Mouse (Mus musculus) hindbrain, embryonic 10.5 days (tissue): Measurements from ENCODE around the gene Npas2. TPM values are rescaled to one million over a fixed set of nuclear protein-coding genes. Genes with fewer than 3 reads are reported as not detected.

Experiments used
- DNase-seq: peaks from one replicate; pipeline ENCODE4 v3.0.0-alpha.2; 2017; ENCODE audit warnings: low spot score
- H3K27ac ChIP-seq: fragments of 300-500 bp; sonication (generic); 2 replicates; pipeline ENCODE4 v1.5.1; 2016; ENCODE audit warnings: mild to moderate bottlenecking, moderate library complexity
- H3K27me3 ChIP-seq: fragments of 300-500 bp; sonication (generic); 2 replicates; pipeline ENCODE4 v1.6.1; 2016; ENCODE audit warnings: mild to moderate bottlenecking; ENCODE audit not compliant: poor library complexity, insufficient read depth, severe bottlenecking
- H3K36me3 ChIP-seq: fragments of 300-500 bp; sonication (generic); 2 replicates; pipeline ENCODE4 v1.6.1; 2016; ENCODE audit warnings: mild to moderate bottlenecking, moderate library complexity
- H3K4me1 ChIP-seq: fragments of 300-500 bp; sonication (generic); replicated peaks from 2 replicates; pipeline ENCODE4 v1.6.1; 2016; ENCODE audit warnings: mild to moderate bottlenecking
- H3K4me3 ChIP-seq: fragments of 300-500 bp; sonication (generic); 2 replicates; pipeline ENCODE4 v1.5.1; 2016; ENCODE audit warnings: mild to moderate bottlenecking, moderate library complexity
- H3K9me3 ChIP-seq: fragments of 300-500 bp; sonication (generic); 2 replicates; pipeline ENCODE4 v1.6.1; 2016; ENCODE audit warnings: mild to moderate bottlenecking, moderate library complexity
- WGBS: fragments of 180-500 bp; shearing (Covaris S2); methylation state at CpG from one replicate; pipeline ENCODE4 v1.1.7; 2016; 5-methylcytosine and 5-hydroxymethylcytosine counted together
- polyA plus RNA-seq: library from polyadenylated mRNA; unstranded; fragments of >200 nt; fragmentation: Nextera tagmentation; extraction: Ambion mirVana; gene quantifications from 2 replicates; pipeline ENCODE4 v1.2.1, GENCODE M21; 2016

Npas2 gene
- polyA plus RNA-seq, 1 experiment from 2014 or later = 0.21 TPM

DNA sequence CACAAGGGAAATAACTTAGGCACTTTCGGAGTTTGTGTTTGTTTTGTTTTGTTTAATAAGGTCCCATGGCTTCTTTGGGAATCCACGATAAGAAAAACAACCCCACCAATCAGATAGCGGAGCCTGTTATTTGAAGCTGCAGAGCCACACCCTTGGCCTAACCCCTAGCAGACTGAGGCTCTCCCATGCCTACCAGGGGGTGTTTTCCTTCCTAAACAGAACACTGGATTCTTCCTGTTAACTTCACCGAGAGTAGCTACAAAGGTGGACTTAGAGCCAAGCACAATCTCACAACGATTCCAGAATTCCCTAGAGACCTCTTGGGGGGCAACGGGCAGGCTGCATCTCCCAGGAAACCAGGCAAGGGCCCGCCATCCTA lies 169.0 kb downstream of the Npas2 start:
- H3K4me1 ChIP-seq = peaks cover 17% of the 10 kb centered on the region
- H3K36me3 ChIP-seq = no peaks in the 10 kb centered on the region
- DNase-seq = no peak
- H3K27ac ChIP-seq = no peak overlapping the region
- no peaks in the 10 kb centered on the region for H3K27me3 ChIP-seq
- 0 out of 2 replicates have a peak, but pooled peaks cover 2% of the 10 kb centered on the region for H3K9me3 ChIP-seq
- H3K4me3 ChIP-seq = no peak overlapping the region
- 55% methylated on average over 7 of the region's 7 CpGs for WGBS

DNA sequence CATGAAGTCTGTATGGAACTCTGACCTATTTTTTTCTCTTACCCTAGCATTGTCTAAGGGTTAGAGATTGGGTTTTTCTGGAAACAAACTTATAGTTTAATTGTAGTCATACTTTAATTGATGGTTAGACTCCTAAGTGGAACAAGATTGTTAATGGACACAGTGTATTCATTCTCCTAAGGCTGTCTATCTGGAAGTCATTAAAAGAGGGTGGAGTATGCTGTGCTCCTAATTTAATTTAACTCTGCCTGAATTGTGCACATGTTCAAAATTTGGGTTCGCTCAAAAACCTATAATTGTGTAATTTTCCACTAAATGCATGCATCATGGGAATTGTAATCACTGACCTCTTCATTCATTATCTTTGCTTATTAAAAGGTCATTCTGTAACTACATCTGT lies 172.0 kb downstream of the Npas2 start:
- H3K4me3 ChIP-seq = no peak overlapping the region
- H3K4me1 ChIP-seq = peaks cover 29% of the 10 kb centered on the region
- DNase-seq = no peak
- no peaks in the 10 kb centered on the region for H3K9me3 ChIP-seq
- peaks cover 17% of the 10 kb centered on the region for H3K36me3 ChIP-seq
- no peak overlapping the region for H3K27ac ChIP-seq
- 84% methylated on average over 1 of the region's 1 CpGs for WGBS
- H3K27me3 ChIP-seq = no peaks in the 10 kb centered on the region

DNA sequence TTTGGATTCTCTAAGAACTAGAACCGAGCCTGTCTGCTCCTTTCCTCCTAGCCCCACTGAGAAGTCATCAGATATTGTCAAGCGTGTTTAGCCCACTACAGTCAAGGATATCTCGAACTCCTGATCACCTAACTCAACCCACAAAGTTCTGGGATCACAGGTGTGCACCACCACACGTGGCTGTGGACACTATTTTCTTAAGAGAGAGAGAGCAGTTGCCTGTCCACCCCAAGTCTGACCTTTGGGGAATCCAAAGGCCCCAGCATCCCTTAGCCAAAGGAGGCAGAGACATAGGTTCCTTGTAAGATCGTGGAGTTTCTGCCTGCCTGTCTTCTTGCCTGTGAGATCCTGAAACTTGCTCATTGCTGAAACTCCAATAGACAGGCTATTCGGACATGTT lies 173.5 kb downstream of the Npas2 start:
- WGBS = 29% methylated on average over 6 of the region's 6 CpGs

DNA sequence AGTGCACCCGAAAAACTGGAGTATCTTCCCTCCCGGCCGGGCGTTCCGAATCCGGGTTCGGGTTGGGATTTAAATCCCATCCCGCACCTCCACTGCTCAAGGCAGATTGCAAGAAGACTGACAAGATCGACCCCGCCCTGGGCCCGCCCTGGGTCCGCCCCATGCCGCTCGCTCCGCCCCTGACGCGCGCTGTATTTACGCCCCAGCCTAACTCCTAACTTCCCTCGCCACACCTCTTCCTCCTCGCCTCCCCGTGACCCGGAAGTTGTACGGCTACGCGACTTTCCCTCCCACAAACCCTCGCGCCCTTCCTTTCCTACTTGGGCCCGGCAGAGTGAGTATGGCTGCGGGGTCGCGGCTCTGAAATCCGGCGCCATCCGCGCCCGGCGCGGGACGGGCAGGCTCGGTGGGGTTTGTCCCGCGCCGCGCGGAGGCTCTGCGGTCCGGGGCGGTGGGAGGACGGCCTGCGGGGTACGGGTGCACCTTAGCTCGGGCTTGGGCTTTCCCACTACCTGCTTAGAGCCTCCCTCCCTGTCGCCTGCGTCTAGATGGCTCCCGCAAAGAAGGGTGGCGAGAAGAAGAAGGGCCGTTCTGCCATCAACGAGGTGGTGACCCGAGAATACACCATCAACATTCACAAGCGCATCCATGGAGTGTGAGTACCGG lies 174.2 kb downstream of the Npas2 start, which contains the start of gene Rpl31:
Gene Rpl31, plus strand, starts transcription at position 242 of the 666 bp plus-strand sequence.
- H3K9me3 ChIP-seq = no peaks in the 10 kb centered on the region
- peaks cover 20% of the 10 kb centered on the region for H3K4me1 ChIP-seq
- DNase-seq = peak; percentile 97
- H3K27me3 ChIP-seq = no peaks in the 10 kb centered on the region
- WGBS = under 1% methylated on average over 62 of the region's 62 CpGs
- peak within 1 kb of the TSS; percentile 98 for H3K4me3 ChIP-seq
- peaks cover 39% of the 10 kb centered on the region for H3K36me3 ChIP-seq
- peak within 1 kb of the TSS; percentile 97 for H3K27ac ChIP-seq

More for the DNA sequence above, 173.5 kb downstream of the Npas2 start:
- H3K4me1 ChIP-seq = peaks cover 22% of the 10 kb centered on the region
- peak overlapping the region; percentile 97 for H3K27ac ChIP-seq
- H3K9me3 ChIP-seq = no peaks in the 10 kb centered on the region
- DNase-seq = no peak
- no peaks in the 10 kb centered on the region for H3K27me3 ChIP-seq
- peaks cover 32% of the 10 kb centered on the region for H3K36me3 ChIP-seq
- peak overlapping the region; percentile 98 for H3K4me3 ChIP-seq

DNA sequence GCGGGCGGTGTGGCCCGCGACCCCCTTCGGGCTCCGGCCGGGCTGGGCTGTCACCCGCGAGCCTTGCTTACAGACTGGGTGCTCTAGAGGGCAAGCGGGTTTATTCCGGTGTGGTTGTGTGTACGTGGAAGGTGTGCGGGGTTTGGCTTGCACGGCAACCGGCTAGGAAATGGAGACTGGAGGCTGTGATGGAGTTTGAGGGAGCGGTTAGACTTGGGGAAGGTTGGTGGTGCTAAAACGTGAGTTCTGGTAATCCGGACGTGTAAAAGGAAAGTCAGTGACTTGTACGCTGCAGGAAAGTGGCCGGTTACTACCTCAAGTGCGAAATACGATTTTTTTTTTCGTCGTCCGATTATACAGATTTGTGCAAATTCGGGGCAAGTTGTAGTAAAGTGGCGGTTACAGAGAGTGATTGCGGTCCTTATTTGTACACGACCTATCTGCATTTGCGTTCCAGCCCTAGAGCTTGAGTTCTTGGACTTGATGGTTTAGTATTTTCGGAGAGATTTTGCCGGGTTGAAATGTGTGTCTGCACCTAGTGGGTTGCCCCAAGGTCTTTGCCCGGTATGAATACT lies 174.8 kb downstream of the Npas2 start:
- H3K36me3 ChIP-seq = peaks cover 45% of the 10 kb centered on the region
- no peaks in the 10 kb centered on the region for H3K27me3 ChIP-seq
- H3K27ac ChIP-seq = peak overlapping the region; percentile 97
- H3K4me3 ChIP-seq = peak overlapping the region; percentile 98
- WGBS = under 1% methylated on average over 34 of the region's 34 CpGs
- H3K9me3 ChIP-seq = no peaks in the 10 kb centered on the region
- no peak for DNase-seq
- H3K4me1 ChIP-seq = peaks cover 20% of the 10 kb centered on the region

DNA sequence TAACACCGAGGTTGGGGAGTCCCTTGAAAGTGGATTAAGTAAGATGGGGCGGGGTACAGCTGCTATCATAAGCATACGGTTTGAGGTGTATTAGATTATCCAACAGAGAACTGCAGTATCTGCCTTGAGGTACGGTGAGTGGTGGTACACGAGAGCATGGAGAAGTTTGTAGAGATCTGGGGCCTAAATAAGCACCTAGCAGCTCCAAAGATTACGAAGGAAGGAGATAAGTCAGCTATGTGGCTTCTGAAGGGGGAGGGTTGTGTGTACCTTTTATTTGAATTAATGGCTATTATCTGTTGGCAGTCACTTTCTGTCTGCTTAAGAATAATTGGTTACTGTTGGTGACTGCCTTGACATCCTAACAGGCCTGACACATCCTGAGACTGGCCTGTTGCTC lies 176.9 kb downstream of the Npas2 start:
- H3K4me1 ChIP-seq = peaks cover 20% of the 10 kb centered on the region
- H3K9me3 ChIP-seq = no peaks in the 10 kb centered on the region
- DNase-seq = no peak
- H3K36me3 ChIP-seq = peaks cover 60% of the 10 kb centered on the region
- no peak overlapping the region for H3K27ac ChIP-seq
- H3K4me3 ChIP-seq = no peak overlapping the region
- no peaks in the 10 kb centered on the region for H3K27me3 ChIP-seq
- WGBS = 93% methylated on average over 6 of the region's 6 CpGs

DNA sequence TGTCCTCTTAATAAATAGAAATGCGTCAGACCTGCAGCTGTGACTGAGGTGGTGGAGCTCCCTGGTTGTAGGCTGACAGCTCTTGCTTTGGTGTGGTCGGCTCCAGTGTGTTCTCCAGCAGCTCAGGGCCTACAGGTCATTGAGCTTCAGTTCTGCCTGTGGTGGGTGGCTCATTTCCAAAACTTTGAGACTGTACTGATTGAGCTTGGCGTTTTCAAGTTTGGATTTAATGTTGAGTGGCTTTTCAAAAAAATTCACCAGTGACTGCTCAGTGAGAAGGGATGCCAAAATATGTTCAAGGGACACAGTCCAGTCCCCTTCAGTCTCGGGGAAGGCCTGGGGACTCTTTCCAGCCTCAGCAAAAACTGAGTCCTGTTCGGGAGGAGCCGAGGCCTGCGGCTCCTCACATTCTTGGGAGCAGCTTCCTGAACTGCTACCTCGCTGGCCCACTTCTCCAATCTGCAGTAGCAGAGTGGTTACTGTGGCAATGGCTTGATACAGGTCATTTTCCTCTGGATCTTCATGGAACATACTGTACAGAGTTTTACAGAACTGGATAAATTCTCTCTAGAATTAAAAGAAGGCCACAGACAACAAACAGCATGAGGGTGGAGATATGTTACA lies 178.8 kb downstream of the Npas2 start:
- Histone ChIP-seq H3K27ac (no peak overlapping the region), H3K36me3 (peaks cover 74% of the 10 kb centered on the region), H3K4me3 (no peak overlapping the region), H3K4me1 (peaks cover 12% of the 10 kb centered on the region), H3K9me3 (no peaks in the 10 kb centered on the region), H3K27me3 (no peaks in the 10 kb centered on the region)
- WGBS = 89% methylated on average over 8 of the region's 8 CpGs
- DNase-seq = no peak

DNA sequence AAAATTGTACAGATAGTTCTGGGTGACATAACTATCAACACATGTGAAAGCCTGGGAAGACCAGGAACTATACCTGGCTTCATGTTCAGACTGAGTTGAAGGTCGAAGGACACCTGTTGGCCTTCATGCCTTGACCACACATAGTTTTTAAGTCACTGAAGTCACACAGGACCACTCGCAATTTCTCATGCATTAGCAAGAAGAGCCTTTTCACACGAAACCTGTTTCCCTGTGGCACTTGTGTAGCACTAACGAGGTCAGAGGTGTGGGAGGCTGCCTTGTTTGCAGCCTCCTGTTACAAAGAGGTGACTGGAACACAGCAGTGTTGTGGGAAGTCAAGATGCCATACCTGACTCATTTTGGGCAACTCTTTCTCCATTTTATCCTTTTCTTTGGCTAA lies 179.8 kb downstream of the Npas2 start:
- peaks cover 84% of the 10 kb centered on the region for H3K36me3 ChIP-seq
- no peak for DNase-seq

DNA sequence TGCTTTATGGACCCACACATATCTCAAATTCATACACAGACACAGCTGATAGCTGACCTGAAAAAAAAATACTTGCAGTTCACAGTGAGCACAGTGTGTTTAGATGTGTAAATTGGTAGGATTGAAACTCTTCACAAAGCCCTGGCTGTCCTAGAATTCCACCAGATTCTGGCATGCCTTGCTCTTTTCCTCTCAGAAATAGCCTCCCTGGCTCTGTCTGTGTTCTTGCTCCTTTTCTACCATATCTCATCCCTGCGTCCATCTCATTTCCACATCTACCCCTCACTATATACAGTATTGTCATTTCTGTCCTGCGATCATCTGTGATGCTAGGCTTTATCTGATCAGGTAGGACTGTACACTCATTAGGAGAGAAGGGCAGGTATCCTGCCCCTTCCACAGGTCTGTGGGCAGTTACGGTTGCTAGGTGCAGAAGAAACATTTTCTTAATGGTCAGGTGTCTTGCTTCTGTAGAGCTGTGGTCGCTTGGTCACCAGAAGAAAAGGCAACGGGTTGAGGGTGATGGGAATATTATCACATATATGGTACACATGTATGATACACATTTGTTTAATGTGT lies 180.8 kb downstream of the Npas2 start:
- no peak for DNase-seq
- Histone ChIP-seq H3K36me3 (peaks cover 79% of the 10 kb centered on the region), H3K4me3 (no peak overlapping the region), H3K4me1 (peaks cover 5% of the 10 kb centered on the region), H3K27ac (no peak overlapping the region), H3K9me3 (no peaks in the 10 kb centered on the region), H3K27me3 (no peaks in the 10 kb centered on the region)
- 92% methylated on average over 5 of the region's 5 CpGs for WGBS

More for the DNA sequence above, 179.8 kb downstream of the Npas2 start:
- Histone ChIP-seq H3K27ac (no peak overlapping the region), H3K9me3 (no peaks in the 10 kb centered on the region), H3K4me3 (no peak overlapping the region), H3K4me1 (peaks cover 12% of the 10 kb centered on the region), H3K27me3 (no peaks in the 10 kb centered on the region)
- 77% methylated on average over 4 of the region's 4 CpGs for WGBS

DNA sequence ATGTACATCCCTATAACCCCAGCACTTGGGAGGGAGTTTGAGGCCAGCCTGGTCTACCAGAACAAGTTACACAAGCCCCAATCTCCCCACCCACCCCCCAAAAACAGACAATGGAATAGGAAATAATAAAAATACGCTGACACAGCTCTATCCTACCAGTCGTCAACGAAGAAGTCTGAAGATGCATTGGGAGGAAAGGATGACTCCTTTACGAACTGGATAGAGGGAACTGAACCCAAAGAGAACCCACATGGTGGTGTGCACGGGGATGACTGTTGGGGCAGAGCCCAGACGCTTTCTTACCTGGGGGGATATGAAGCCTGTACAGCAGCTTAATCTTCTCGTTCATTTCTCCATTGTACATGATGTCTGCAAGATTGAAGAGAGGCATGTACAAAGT lies 182.6 kb downstream of the Npas2 start:
- H3K27me3 ChIP-seq = no peaks in the 10 kb centered on the region
- 92% methylated on average over 7 of the region's 7 CpGs for WGBS
- no peaks in the 10 kb centered on the region for H3K4me1 ChIP-seq
- H3K9me3 ChIP-seq = no peaks in the 10 kb centered on the region
- H3K36me3 ChIP-seq = peaks cover 61% of the 10 kb centered on the region
- no peak for DNase-seq
- H3K4me3 ChIP-seq = no peak overlapping the region
- no peak overlapping the region for H3K27ac ChIP-seq

DNA sequence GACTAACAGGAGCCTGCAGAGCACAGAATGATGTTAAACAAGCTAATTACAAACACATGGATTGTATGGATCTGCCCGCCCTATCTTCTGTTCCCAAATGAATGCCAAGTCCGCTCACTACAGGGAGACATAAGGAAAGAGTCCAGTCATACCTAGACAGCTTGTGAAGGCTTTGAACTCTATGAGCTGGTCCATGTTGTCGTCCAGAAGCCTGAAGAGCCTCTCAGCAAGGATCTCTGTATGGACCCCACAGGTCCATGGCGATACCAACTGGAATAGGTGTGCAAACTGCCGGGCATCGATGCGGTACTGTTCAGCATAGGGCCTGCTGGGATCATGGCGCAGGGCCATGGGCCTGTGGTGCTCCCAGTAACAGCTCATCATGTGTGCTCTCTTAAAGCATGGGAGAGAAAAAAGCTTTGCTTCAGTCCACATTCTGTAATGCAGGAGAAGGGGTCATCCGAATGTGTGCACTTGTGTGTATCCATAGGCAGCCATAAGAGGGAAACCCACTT lies 183.3 kb downstream of the Npas2 start:
- WGBS = 95% methylated on average over 9 of the region's 9 CpGs
- Histone ChIP-seq H3K9me3 (no peaks in the 10 kb centered on the region), H3K27me3 (no peaks in the 10 kb centered on the region), H3K4me1 (no peaks in the 10 kb centered on the region), H3K36me3 (peaks cover 54% of the 10 kb centered on the region), H3K27ac (no peak overlapping the region), H3K4me3 (no peak overlapping the region)
- no peak for DNase-seq

DNA sequence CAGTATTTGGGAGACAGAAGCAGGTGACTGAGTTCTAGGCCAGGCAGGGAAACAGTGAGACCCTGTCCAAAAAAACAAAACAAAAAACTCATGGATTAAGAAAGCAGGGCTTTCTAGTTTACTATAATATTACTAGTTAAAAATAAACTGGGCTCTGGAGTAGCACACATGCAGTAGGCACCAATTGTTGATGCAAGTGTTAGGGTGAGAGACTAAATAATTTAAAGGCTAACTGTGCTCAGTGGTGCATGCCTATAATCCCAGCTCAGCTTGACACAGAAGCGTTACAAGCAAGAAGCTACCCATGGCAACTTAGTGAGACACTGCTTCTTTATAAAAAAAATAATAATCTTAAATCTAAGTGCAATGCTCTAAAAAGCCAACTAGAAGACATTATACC lies 185.0 kb downstream of the Npas2 start:
- H3K36me3 ChIP-seq = peaks cover 37% of the 10 kb centered on the region
- H3K4me1 ChIP-seq = no peaks in the 10 kb centered on the region
- WGBS = 69% methylated on average over 1 of the region's 1 CpGs
- no peak for DNase-seq
- H3K27me3 ChIP-seq = no peaks in the 10 kb centered on the region
- no peak overlapping the region for H3K4me3 ChIP-seq
- no peak overlapping the region for H3K27ac ChIP-seq
- no peaks in the 10 kb centered on the region for H3K9me3 ChIP-seq

DNA sequence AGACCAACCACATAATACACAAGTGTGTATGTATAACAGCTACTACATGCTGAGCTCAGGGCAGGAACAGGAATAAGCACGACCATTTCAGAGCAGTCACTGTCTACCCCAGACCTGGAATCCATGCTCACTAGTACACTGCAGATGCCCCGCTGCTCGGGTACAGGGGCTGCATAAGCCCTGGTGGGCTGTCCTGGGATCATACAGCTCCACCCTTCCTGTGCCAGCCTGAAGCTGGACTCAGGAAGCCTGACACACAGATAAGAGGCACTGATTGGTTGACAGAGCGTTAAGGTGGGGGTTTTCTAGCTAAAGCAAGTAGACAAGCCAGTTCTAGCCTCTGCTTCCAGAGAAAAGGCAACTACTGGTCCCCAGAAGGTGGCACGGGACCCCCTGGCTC lies 185.5 kb downstream of the Npas2 start:
- H3K4me1 ChIP-seq = no peaks in the 10 kb centered on the region
- no peaks in the 10 kb centered on the region for H3K9me3 ChIP-seq
- no peak for DNase-seq
- no peaks in the 10 kb centered on the region for H3K27me3 ChIP-seq
- H3K27ac ChIP-seq = no peak overlapping the region
- peaks cover 32% of the 10 kb centered on the region for H3K36me3 ChIP-seq
- no peak overlapping the region for H3K4me3 ChIP-seq
- WGBS = 73% methylated on average over 5 of the region's 5 CpGs
